Mouse (Mus musculus) forebrain, embryonic 14.5 days (tissue): ENCODE results near the gene Exoc7. TPM values are rescaled to one million over a fixed set of nuclear protein-coding genes. Genes with fewer than 3 reads are reported as not detected.
A peak's percentile ranks its signal among the peaks of the same experiment; 100 is the strongest.

Experiments
- ATAC-seq: fragments of 200-750 bp; cut with Nextera tagmentation; 2 replicates; pipeline ENCODE4 v1.8.0; 2017; ENCODE audit warnings: mild to moderate bottlenecking, moderate library complexity
- DNase-seq: peaks from one replicate; pipeline ENCODE4 v3.0.0-alpha.2; 2015; ENCODE audit warnings: low spot score
- H3K27ac ChIP-seq: fragments of 300-500 bp; sonication (generic); 2 replicates; pipeline ENCODE4 v1.5.1; 2014; ENCODE audit warnings: low read depth, mild to moderate bottlenecking, control low read depth, low read length, moderate library complexity
- H3K27me3 ChIP-seq: fragments of 300-500 bp; sonication (generic); replicated peaks from 2 replicates; pipeline ENCODE4 v1.6.1; 2014; ENCODE audit warnings: low read length, control low read depth, mixed read lengths; ENCODE audit not compliant: control insufficient read depth, insufficient read depth
- H3K36me3 ChIP-seq: fragments of 300-500 bp; sonication (generic); 2 replicates; pipeline ENCODE4 v1.6.1; 2014; ENCODE audit warnings: low read length, control low read depth; ENCODE audit not compliant: control insufficient read depth, insufficient read depth
- H3K4me1 ChIP-seq: fragments of 300-500 bp; sonication (generic); 2 replicates; pipeline ENCODE4 v1.6.1; 2014; ENCODE audit warnings: antibody characterized with exemption, low read length, control low read depth; ENCODE audit not compliant: control insufficient read depth, insufficient read depth
- H3K4me2 ChIP-seq: fragments of 300-500 bp; sonication (generic); 2 replicates; pipeline ENCODE4 v1.6.1; 2014; ENCODE audit warnings: mild to moderate bottlenecking, control low read depth, low read length
- H3K4me3 ChIP-seq: fragments of 300-500 bp; sonication (generic); 2 replicates; pipeline ENCODE4 v1.5.1; 2014; ENCODE audit warnings: low read depth, low read length, control low read depth
- H3K9ac ChIP-seq: fragments of 300-500 bp; sonication (generic); 2 replicates; pipeline ENCODE4 v1.6.1; 2014; ENCODE audit warnings: mild to moderate bottlenecking, low read length, control low read depth, moderate library complexity
- H3K9me3 ChIP-seq: fragments of 300-500 bp; sonication (generic); replicated peaks from 2 replicates; pipeline ENCODE4 v1.6.1; 2016; ENCODE audit warnings: low read length, control low read depth, mixed read lengths; ENCODE audit not compliant: control insufficient read depth
- WGBS: fragments of 180-500 bp; shearing (Covaris S2); extraction: QIAGEN DNeasy Blood & Tissue Kit; methylation state at CpG from one replicate; pipeline ENCODE4 v1.1.7; 2014; 5-methylcytosine and 5-hydroxymethylcytosine counted together
- polyA plus RNA-seq: library from polyadenylated mRNA; unstranded; fragments of >200 nt; fragmentation: Nextera tagmentation; extraction: Ambion mirVana; gene quantifications from 2 replicates; pipeline ENCODE4 v1.2.1, GENCODE M21; 2014

Gene Exoc7
- polyA plus RNA-seq, 1 experiment from 2014 or later = 107 TPM

- no peak overlapping the region for H3K4me2 ChIP-seq
- no peaks in the 10 kb centered on the region for H3K27me3 ChIP-seq
- H3K9ac ChIP-seq = no peak overlapping the region
- H3K4me1 ChIP-seq = no peaks in the 10 kb centered on the region
- DNase-seq (no peak), ATAC-seq (no peak)
- WGBS = 86% methylated on average over 6 of the region's 6 CpGs
- no peak overlapping the region for H3K4me3 ChIP-seq
- peaks cover 90% of the 10 kb centered on the region for H3K36me3 ChIP-seq
- no peaks in the 10 kb centered on the region for H3K9me3 ChIP-seq
- no peak overlapping the region for H3K27ac ChIP-seq
Observed at GRCm38 (mm10) chr11:116298621-116299020, 8.4 kb downstream of the Exoc7 start.

DNA sequence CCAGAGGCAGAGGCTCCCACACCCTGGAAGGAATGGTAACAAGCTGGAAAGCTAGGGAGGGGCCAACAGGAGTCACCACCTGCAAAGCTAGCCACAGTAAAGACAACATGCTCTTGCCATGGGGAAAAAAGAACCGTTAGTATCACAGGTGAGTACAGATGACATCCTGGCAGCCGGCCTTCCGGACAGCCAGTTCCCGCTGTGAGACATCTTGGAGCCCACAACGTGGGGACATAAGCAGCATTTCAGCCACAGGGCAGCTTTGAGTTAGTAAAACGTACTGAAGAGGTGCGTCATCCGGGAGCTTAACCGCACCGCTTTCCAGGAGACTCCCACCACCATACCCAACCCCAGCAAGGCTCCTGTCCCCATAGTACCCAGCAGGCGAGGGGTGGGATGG, 8.8 kb downstream of the Exoc7 start:
- ATAC-seq (no peak), DNase-seq (no peak)
- WGBS = 87% methylated on average over 11 of the region's 11 CpGs
- no peaks in the 10 kb centered on the region for H3K9me3 ChIP-seq
- H3K9ac ChIP-seq = no peak overlapping the region
- no peaks in the 10 kb centered on the region for H3K4me1 ChIP-seq
- H3K27me3 ChIP-seq = no peaks in the 10 kb centered on the region
- no peak overlapping the region for H3K27ac ChIP-seq
- H3K36me3 ChIP-seq = peaks cover 88% of the 10 kb centered on the region
- no peak overlapping the region for H3K4me2 ChIP-seq
- H3K4me3 ChIP-seq = no peak overlapping the region

DNA sequence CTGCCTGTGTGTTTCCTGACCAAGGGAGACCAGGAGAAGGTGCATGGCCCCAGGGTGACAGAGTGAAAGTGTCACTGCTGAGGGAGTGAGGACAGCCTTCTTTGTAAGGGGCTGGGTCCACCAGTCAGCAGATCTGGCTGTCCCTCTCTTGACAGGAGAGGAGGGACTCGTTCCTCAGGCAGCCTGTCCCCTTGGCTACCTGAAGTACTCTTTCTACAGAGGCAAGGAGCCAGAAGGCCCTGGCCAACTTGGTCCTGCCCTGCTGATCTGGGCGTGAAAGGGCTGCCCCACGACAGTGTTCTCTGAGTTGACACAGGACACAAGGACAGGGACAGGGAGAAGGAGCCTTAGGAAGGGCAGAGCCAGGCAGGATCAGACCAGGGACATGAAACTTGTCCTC, 10.0 kb downstream of the Exoc7 start:
- peaks cover 87% of the 10 kb centered on the region for H3K36me3 ChIP-seq
- no peaks in the 10 kb centered on the region for H3K4me1 ChIP-seq
- H3K4me2 ChIP-seq = no peak overlapping the region
- H3K9ac ChIP-seq = no peak overlapping the region
- no peak overlapping the region for H3K27ac ChIP-seq
- no peaks in the 10 kb centered on the region for H3K9me3 ChIP-seq
- 79% methylated on average over 3 of the region's 3 CpGs for WGBS
- H3K27me3 ChIP-seq = no peaks in the 10 kb centered on the region
- ATAC-seq (no peak), DNase-seq (no peak)
- H3K4me3 ChIP-seq = no peak overlapping the region

DNA sequence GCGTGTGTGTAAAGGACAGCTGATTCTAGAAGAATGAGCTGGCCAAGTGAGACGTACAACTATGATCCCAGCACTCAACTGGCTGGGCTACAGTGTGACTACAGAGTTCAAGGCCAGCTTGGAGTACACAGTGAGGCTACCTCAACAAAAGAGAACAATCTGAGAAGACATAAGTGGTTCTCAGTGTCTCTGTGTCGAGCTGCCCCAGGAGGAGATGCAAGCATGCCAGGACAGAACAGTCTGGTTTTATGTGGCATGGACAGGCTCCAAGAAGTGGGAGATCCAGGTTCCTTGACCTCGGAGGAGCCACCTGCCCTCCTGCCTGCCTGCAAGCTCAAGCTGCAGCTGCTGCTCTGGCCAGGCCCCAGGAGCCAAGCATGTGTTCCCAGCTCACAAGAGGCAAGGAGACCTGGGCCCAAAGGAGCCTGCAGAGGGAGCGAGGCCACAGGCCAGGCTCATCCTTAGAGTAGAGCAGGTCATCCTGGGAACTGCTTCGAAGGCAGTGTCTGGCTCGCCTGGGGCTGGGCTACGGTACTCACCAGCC, 10.8 kb downstream of the Exoc7 start:
- Histone ChIP-seq H3K9ac (no peak overlapping the region), H3K4me1 (no peaks in the 10 kb centered on the region), H3K4me2 (no peak overlapping the region), H3K36me3 (peaks cover 84% of the 10 kb centered on the region), H3K9me3 (no peaks in the 10 kb centered on the region), H3K27ac (no peak overlapping the region), H3K4me3 (no peak overlapping the region), H3K27me3 (no peaks in the 10 kb centered on the region)
- WGBS = 88% methylated on average over 8 of the region's 8 CpGs
- DNase-seq (no peak), ATAC-seq (no peak)

DNA sequence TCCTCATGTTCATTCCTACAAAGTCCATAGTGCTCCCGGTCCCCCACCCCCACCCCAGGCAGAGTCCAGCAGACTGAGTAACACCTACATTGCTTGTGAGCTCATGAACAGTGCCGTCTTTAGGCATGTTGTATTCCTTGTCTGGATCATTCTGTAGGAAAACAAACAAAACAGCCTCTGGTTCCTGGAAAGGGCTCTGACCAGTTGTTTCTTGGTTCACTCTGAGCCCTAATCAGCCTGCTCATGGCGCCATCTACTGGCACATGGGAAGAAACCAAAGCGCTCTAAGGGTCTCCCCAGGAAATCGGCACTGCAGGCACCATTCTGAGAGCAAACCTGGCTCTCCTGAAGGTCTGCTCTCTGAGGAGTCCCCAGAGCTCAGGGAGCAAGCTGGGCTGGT, 12.7 kb downstream of the Exoc7 start:
- no peak overlapping the region for H3K9ac ChIP-seq
- ATAC-seq (peak; percentile 57), DNase-seq (peak; percentile 81)
- H3K36me3 ChIP-seq = peaks cover 83% of the 10 kb centered on the region
- no peaks in the 10 kb centered on the region for H3K27me3 ChIP-seq
- no peaks in the 10 kb centered on the region for H3K4me1 ChIP-seq
- H3K27ac ChIP-seq = no peak overlapping the region
- WGBS = 37% methylated on average over 5 of the region's 5 CpGs
- H3K9me3 ChIP-seq = no peaks in the 10 kb centered on the region
- no peak overlapping the region for H3K4me2 ChIP-seq
- no peak overlapping the region for H3K4me3 ChIP-seq

- no peak overlapping the region for H3K27ac ChIP-seq
- no peaks in the 10 kb centered on the region for H3K4me1 ChIP-seq
- no peak overlapping the region for H3K4me3 ChIP-seq
- H3K4me2 ChIP-seq = no peak overlapping the region
- peaks cover 83% of the 10 kb centered on the region for H3K36me3 ChIP-seq
- H3K27me3 ChIP-seq = no peaks in the 10 kb centered on the region
- 86% methylated on average over 12 of the region's 12 CpGs for WGBS
- ATAC-seq (0 out of 2 replicates have a peak, but pooled peaks have one; percentile 5), DNase-seq (no peak)
- no peaks in the 10 kb centered on the region for H3K9me3 ChIP-seq
- H3K9ac ChIP-seq = no peak overlapping the region
Observed at GRCm38 (mm10) chr11:116293538-116294137, 13.4 kb downstream of the Exoc7 start.

GRCm38 (mm10) chr11:116292401-116292800, 14.6 kb downstream of the Exoc7 start:
- ATAC-seq = no peak
- 93% methylated on average over 13 of the region's 13 CpGs for WGBS
- Histone ChIP-seq H3K9me3 (no peaks in the 10 kb centered on the region), H3K9ac (no peak overlapping the region), H3K4me3 (no peak overlapping the region), H3K27me3 (no peaks in the 10 kb centered on the region), H3K36me3 (peaks cover 86% of the 10 kb centered on the region), H3K27ac (no peak overlapping the region), H3K4me2 (no peak overlapping the region), H3K4me1 (no peaks in the 10 kb centered on the region)
- no peak for DNase-seq

DNA sequence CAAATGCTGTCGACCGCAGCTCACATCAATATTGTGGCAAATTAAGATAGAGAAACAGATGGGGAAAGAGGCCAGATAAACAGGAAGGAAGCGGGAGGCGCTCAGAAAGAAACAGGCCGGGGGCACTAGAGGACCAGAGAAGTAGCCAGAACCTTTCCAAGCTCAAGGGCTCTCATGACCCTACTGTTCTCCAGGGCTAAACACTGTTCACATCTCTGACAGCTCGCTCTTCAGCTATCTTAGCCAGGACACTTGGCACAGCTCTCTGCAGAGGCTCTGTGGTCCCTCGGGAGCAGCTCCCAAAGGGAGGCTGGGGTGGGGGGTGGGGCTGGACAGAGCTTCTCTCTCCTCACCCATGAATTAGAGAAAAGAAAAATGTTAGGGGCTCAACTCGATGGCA, 16.5 kb downstream of the Exoc7 start:
- Histone ChIP-seq H3K4me2 (no peak overlapping the region), H3K9ac (no peak overlapping the region), H3K4me3 (no peak overlapping the region), H3K27ac (no peak overlapping the region), H3K4me1 (no peaks in the 10 kb centered on the region), H3K27me3 (no peaks in the 10 kb centered on the region), H3K9me3 (no peaks in the 10 kb centered on the region), H3K36me3 (peaks cover 72% of the 10 kb centered on the region)
- ATAC-seq = no peak
- 86% methylated on average over 8 of the region's 8 CpGs for WGBS
- no peak for DNase-seq

DNA sequence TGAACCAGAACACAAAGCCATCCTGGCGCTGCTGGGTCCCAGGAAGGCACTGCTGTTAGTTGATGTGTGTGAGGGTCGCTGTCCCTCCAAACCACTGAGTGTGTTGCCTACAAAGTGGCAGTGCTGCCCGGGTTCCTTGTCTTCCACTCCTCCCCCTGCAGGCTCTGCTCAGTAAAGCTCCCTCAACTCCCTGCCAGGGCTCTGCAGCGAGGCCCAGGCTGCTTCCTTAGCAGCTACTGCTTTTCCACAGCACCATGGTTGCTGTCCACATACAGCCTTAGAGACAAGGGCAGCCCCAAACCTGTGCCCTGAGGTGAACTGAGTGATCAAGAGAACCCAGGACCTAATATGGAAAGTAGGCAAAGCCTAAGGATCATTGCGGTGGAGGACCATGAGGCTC, 19.7 kb downstream of the Exoc7 start:
- H3K4me3 ChIP-seq = no peak overlapping the region
- DNase-seq (no peak), ATAC-seq (no peak)
- no peak overlapping the region for H3K4me2 ChIP-seq
- H3K9ac ChIP-seq = no peak overlapping the region
- H3K27me3 ChIP-seq = peaks cover 25% of the 10 kb centered on the region
- no peak overlapping the region for H3K27ac ChIP-seq
- H3K9me3 ChIP-seq = no peaks in the 10 kb centered on the region
- H3K36me3 ChIP-seq = peaks cover 45% of the 10 kb centered on the region
- H3K4me1 ChIP-seq = no peaks in the 10 kb centered on the region
- WGBS = 74% methylated on average over 5 of the region's 5 CpGs
